Mouse (Mus musculus) left cerebral cortex, adult 2 months (tissue): ENCODE measurements around the gene Fam219a. TPM values are rescaled to one million over a fixed set of nuclear protein-coding genes. Genes with fewer than 3 reads are reported as not detected.

Experiments
- DNase-seq, 2 experiments: peaks; one replicate each; pipeline ENCODE4 v3.0.0; 2021 to 2022; ENCODE audit warnings: low spot score in 2 of 2, mixed read lengths in 1 of 2; ENCODE audit errors: extremely low spot score in 1 of 2
- H3K27ac ChIP-seq: fragments of 200-600 bp; 2 replicates; pipeline ENCODE4 v1.8.1; 2022
- H3K4me3 ChIP-seq: fragments of 200-600 bp; 2 replicates; pipeline ENCODE4 v1.8.1; 2022
- CTCF ChIP-seq: fragments of 200-600 bp; IDR thresholded peaks from 2 replicates; pipeline ENCODE4 v1.8.1; 2022; ENCODE audit warnings: antibody characterized with exemption, mild to moderate bottlenecking, moderate library complexity
- intact Hi-C: fragments of 180-260 bp; cut with DNase I; formaldehyde crosslinking; loops from one replicate; pipeline ENCODE4 v1.15.1; 2025
- total RNA-seq, 2 experiments: library from RNA; stranded (reverse); gene quantifications; 2 replicates each; pipeline ENCODE4 v1.2.3; 2021

Gene Fam219a
- total RNA-seq, 2 experiments from 2014 or later = 195 to 209 TPM

GRCm38 (mm10) chr4:41575914-41576313 is 6.6 kb upstream of the Fam219a start:
- no peak overlapping the region for H3K27ac ChIP-seq
- TF ChIP-seq CTCF = no peak
- no peak overlapping the region for H3K4me3 ChIP-seq
- intact Hi-C loops = no loop called here
- DNase-seq = no peak

- no peak for DNase-seq
- Histone ChIP-seq H3K27ac (no peak overlapping the region), H3K4me3 (no peak overlapping the region)
- intact Hi-C loops = no loop called here
- TF ChIP-seq CTCF = no peak
Measured at GRCm38 (mm10) chr4:41573492-41573891, 4.2 kb upstream of the Fam219a start.

- no peak overlapping the region for H3K4me3 ChIP-seq
- intact Hi-C loops = no loop called here
- DNase-seq = no peak
- H3K27ac ChIP-seq = no peak overlapping the region
- TF ChIP-seq CTCF = peak; percentile 27
Measured at GRCm38 (mm10) chr4:41571490-41571889, 2.2 kb upstream of the Fam219a start.

- intact Hi-C loops = loop anchor here (1.0 to 5.0 kb wide), 3 partner anchors 72 to 138 kb away; no protein-coding TSS in a partner anchor
- DNase-seq = peak in 1 of 2 experiments; percentile 51
- peak overlapping the region; percentile 98 for H3K4me3 ChIP-seq
- H3K27ac ChIP-seq = peak overlapping the region; percentile 93
- no peak for TF ChIP-seq CTCF
Measured at GRCm38 (mm10) chr4:41568682-41569410, 492 bp downstream of the Fam219a start.

- intact Hi-C loops = loop anchor here (5.0 kb wide), 2 partner anchors 96 to 139 kb away; no protein-coding TSS in a partner anchor
Measured at GRCm38 (mm10) chr4:41568239-41568638, 1.1 kb downstream of the Fam219a start.

GRCm38 (mm10) chr4:41566123-41566522 is 3.2 kb downstream of the Fam219a start:
- Histone ChIP-seq H3K4me3 (0 out of 2 replicates have a peak overlapping the region, but pooled peaks have one; percentile 1), H3K27ac (peak overlapping the region; percentile 63)
- intact Hi-C loops = loop anchor here (5.0 kb wide), 2 partner anchors 94 to 141 kb away; no protein-coding TSS in a partner anchor
- TF ChIP-seq CTCF = no peak
- DNase-seq = peak in 1 of 2 experiments; percentile 49

More at GRCm38 (mm10) chr4:41568239-41568638, 1.1 kb downstream of the Fam219a start:
- TF ChIP-seq CTCF = no peak
- peak overlapping the region; percentile 93 for H3K27ac ChIP-seq
- DNase-seq = peak; percentile 59 to 62
- peak overlapping the region; percentile 98 for H3K4me3 ChIP-seq

GRCm38 (mm10) chr4:41563297-41563696 is 6.0 kb downstream of the Fam219a start:
- intact Hi-C loops = no loop called here
- TF ChIP-seq CTCF = no peak
- Histone ChIP-seq H3K4me3 (no peak overlapping the region), H3K27ac (no peak overlapping the region)
- DNase-seq = no peak

GRCm38 (mm10) chr4:41557092-41557491 is 12.2 kb downstream of the Fam219a start:
- no peak for TF ChIP-seq CTCF
- intact Hi-C loops = no loop called here
- no peak overlapping the region for H3K4me3 ChIP-seq
- no peak overlapping the region for H3K27ac ChIP-seq
- no peak for DNase-seq

- intact Hi-C loops = no loop called here
- no peak for DNase-seq
- TF ChIP-seq CTCF = no peak
- H3K27ac ChIP-seq = peak overlapping the region; percentile 3; the same call in 1 of the 2 replicates
- no peak overlapping the region for H3K4me3 ChIP-seq
Measured at GRCm38 (mm10) chr4:41556311-41556953, 12.9 kb downstream of the Fam219a start.

- TF ChIP-seq CTCF = no peak; the same call in 1 of the 2 replicates
- Histone ChIP-seq H3K27ac (no peak overlapping the region; the same call in 1 of the 2 replicates), H3K4me3 (no peak overlapping the region)
- DNase-seq = no peak
- intact Hi-C loops = loop anchor here (5.0 kb wide), 1 partner anchor 152 kb away; no protein-coding TSS in a partner anchor
Measured at GRCm38 (mm10) chr4:41554994-41555663, 14.2 kb downstream of the Fam219a start.

GRCm38 (mm10) chr4:41553116-41553515 is 16.2 kb downstream of the Fam219a start:
- no peak for TF ChIP-seq CTCF
- Histone ChIP-seq H3K27ac (no peak overlapping the region), H3K4me3 (no peak overlapping the region)
- intact Hi-C loops = loop anchor here (2.0 to 5.0 kb wide), 2 partner anchors 100 to 154 kb away; no protein-coding TSS in a partner anchor
- DNase-seq = no peak
